Mouse (Mus musculus): Measurements from ENCODE around the gene Olfr320.

DNA sequence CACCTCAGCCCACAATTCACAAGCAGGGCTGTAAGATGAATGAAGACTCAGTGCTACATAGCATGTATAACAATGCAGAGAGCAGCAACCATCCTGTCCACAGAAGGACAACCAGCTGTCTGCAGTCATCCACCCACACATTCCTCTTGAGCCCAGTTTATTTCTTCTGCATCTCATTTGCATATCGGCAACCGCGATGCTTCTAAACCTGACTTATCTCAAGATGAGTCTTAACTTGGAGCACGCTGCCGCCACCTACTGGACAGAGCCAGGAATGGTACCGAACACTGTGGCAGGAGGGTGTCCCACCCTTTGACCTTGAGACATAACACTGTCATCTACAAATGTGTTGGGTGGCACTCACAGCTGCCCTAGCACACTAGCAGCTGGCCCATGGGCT is 37.5 kb upstream of the Olfr320 start:
- TF ChIP-seq GATA1 (IDR thresholded peaks at IDR 0.05; ENCODE audit: borderline replicate concordance, low read length) = no peak
- no peak for TF ChIP-seq FLI1 (IDR thresholded peaks at IDR 0.05; ENCODE audit: low read length)
